Mouse (Mus musculus): ENCODE results near the gene Llgl1.

Gene Llgl1

DNA sequence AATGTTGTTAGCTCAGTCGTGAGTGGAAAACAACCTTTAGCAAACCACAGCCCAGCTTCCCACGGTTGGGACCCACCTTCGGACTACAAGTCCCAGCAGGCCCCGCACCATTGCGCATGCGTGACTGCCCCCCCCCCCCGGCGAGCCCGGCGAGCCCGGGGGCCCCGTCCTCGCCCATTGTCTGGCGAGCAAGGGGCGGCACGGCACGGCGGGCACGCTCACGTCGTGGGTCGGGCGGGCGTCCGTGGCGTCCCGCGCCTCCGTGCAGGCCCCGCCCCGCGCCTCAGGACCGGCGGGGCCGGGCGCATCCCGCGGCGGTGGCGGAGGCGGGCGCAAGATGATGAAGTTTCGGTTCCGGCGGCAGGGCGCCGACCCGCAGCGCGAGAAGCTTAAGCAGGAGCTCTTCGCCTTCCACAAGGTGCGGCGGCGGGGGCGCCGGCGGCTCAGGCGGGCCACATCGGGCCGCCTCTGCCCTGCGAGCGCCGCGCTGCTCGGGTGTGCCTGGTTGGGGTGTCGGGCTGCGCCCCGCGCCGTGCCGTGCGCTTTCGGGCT, at the start of gene Llgl1:
TSS of gene Llgl1 (plus strand) at position 200 of the 552 bp plus-strand sequence.
- DNase-seq (ENCODE audit: low spot score), result peak; percentile 88

DNA sequence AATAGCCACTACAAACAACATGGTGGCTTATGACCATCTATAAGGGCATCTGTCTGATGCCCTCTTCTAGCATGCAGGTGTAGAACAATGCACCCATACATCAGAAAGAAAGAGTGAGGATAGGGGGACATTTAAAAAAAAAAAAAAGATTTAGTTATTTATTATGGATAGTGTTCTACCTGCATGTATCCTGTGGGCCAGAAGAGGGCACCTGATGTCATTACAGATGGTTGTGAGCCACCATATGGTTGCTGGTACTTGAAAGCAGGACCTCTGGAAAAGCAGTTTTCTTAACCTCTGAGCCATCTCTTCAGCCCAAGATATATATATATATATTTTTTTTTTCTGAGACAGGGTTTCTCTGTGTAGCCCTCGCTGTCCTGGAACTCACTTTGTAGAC, 3.4 kb upstream of the Llgl1 start:
- no peak for DNase-seq (ENCODE audit: low spot score)

DNA sequence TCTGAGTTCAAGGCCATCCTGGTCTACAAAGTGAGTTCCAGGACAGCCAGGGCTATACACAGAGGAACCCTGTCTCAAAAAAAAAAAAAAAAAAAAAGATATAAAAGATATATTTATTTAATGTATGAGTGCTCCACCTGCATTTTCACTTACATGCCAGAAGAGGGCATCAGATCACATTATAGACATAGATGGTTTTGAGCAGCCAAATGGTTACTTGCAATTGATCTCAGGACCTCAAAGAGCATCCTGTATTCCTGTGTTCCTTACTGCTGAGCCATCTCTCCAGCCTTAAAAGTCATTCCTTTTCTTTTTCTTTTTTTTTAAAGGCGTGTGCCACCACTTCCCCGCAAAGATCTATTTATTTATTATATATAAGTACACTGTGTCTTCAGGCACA, 2.0 kb upstream of the Llgl1 start:
- DNase-seq (ENCODE audit: low spot score), result no peak

DNA sequence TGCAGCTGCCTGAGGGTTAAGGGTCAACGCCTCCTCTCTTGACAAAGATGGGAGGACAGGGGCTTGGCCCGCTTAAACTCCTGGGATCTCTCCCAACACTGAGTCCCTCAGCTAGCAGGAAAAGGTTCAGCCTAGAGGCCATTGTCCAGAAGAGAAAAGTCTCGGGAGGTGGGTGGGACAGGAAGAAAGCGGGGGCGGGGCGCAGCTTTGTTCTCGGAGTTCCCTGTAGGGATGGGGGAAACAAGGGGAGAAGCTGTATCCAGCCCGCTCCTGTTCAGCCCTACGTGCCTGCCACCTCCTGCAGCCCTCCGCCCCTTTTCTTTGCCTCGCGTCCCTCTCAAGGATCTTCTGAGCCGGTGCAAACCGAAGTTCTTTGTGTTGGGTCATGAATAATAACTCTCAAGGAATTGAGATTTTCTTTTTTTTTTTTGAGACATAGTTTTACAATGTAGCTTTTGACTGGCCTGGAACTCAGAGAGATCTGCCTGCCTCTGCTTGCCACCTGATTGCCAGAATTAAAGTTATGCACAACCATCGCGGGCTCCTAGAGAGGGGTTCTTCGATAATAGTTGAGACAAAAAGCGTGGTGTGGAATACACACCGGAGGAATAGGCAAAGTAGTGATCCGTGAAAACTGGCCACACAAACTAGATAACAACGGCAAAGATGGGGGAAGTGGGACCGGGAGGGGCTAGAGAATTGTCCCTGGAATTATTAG, 558 bp upstream of the Llgl1 start:
- peak; percentile 73 for DNase-seq (ENCODE audit: low spot score)

DNA sequence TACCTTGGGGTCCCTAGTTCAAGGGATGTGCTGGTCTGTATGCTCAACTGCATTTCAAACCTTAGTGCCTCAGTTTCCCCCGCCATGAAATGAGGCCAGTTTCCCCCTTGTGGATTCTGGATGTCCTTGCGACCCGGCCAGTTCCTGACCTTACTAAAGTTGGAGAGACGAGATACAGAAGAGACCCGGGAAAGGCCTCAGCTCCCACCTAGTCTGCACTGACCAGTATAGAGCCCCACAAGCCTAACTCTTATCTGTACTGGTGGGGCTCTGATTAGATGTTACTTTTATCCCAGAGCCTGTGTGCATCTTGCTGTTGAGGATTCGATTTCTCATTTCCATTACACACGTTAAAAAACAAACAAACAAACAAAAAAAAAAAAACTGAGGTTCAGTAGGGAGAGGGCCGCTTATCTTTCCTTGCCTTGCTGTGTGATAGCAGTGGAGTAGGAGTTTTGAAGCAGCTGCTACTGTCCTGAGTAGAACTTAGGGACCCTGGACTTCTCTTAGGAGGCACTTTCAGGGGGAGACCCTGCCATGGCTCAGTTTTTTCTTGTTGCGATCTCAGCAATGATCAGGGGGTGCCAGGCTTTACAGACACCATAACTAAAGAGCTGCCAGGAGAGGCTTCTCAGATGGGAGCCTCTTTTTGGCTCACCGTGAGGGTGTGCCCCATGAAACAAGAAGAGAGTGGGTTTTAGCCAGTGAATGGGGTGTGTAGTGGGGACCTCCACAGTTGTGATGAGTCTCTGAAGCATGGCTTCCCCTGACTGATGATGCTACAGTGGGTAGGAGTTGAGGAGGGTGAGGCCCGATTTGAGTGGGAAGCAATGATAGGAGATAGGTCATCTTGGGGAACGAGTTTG, 1.0 kb downstream of the Llgl1 start:
- no peak for DNase-seq (ENCODE audit: low spot score)

DNA sequence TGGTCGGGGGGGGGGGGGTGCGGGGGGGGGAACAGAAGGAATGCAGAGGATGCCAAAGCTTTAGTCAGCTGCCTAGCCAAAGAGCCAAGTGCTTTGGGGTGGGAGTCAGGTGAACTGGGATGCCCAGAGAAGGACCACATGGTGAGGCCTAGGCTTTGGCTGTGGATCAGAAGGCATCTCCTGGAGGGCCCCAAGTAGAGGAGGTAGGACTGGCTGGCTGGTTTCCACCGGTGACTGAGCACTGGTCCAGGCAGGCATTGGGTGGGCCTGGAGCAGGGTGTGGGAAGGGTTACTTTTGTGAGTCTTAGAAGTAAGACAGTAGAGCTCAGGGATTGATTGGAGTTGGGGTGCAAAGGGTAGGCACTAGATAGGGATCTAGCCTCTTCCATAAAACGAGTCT, 2.1 kb downstream of the Llgl1 start:
- peak; percentile 7 for DNase-seq (ENCODE audit: low spot score)

DNA sequence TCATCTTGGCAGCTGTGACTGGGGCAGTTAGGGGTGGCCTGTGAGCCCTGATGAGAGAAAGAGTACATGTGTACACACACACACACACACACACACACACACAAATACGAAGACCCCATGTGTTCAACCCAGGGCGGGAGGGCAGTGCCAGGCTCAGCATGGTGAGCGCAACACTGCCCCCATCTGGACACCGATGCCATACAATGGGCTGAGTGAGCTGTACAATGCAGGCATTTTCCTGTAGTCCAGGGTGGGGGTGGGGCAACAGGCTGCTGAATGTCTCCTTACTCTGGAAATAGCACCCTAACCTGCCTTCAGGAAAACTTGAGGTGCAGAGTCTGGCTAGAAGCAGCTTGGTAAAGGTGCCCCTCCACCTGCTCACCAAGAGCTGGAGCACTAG, 3.6 kb downstream of the Llgl1 start:
- peak; percentile 67 for DNase-seq (ENCODE audit: low spot score)

DNA sequence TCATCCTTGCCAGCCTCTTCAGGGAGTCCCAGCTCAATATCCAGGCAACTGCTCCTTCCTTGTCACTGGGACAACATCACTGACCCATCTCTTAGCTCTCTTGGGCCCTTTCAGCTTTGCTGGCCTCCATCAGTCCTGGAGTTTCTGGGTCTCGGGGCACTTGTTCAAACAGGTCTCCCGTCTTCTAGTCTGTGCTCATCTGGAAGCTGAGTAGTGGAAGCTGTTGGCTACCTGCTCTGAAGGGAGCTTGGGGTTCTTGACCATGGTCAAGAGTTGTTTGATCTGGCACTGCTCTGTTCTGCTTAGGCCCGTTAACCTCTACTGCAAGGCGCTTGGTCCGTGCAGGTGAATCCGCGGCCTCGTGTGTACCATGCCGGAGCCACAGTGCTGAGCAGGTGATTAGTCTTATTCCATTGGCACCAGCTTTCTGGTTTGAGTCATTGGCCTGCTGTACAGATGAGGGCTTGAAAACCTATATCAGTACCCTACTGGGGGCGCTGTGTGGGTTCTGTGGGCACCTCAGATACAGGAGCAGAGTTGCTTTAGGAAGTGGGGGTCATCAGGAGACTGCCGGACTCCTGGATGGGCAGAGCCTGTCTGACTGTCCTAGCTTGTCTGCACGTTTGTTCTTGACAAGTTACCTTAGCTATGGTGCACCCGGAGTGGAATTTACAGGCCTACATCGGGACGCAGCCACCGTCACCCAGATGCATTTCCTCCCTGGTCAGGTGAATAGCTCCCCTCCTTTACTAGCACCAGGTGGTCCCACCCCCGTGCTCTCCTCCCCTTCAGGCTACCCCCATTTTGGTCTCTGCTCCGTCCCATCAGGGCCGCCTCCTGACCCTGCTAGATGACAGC, 4.7 kb downstream of the Llgl1 start:
- DNase-seq (ENCODE audit: low spot score), result no peak

DNA sequence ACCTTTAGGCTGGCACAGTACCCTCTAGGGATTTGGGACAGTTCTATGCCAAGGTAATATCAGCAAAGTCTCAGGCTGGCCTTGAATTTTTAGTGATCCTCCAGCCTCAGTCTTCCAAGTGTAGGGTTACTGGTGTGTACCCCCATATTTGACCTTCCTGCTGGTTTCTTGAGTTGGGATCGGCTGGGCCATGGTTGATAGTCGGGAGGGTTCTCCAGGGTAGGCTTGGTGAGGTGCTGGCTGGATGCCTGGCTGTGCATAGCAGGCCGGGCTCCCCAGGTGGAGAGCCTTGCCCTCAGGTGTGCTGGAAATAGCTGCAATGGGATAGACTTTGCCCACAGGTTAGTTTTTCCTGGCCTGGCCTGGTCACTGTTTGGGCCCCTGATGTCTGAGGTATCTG, 5.7 kb downstream of the Llgl1 start:
- no peak for DNase-seq (ENCODE audit: low spot score)

DNA sequence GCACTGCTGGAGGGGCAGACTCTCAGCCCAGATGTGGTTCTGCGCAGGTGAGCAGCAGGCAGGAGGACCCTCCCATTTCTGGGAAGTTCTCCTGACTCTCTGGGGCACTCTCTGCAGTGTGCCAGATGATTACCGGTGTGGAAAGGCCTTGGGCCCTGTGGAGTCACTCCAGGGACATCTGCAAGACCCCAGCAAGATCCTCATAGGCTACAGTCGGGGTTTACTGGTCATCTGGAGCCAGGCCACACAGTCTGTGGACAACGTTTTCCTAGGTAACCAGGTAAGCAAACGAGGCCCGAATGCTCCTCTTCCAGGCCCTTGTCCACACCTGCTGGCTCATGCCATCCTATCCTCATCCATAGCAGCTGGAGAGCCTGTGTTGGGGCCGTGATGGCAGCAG, 6.6 kb downstream of the Llgl1 start:
- no peak for DNase-seq (ENCODE audit: low spot score)

DNA sequence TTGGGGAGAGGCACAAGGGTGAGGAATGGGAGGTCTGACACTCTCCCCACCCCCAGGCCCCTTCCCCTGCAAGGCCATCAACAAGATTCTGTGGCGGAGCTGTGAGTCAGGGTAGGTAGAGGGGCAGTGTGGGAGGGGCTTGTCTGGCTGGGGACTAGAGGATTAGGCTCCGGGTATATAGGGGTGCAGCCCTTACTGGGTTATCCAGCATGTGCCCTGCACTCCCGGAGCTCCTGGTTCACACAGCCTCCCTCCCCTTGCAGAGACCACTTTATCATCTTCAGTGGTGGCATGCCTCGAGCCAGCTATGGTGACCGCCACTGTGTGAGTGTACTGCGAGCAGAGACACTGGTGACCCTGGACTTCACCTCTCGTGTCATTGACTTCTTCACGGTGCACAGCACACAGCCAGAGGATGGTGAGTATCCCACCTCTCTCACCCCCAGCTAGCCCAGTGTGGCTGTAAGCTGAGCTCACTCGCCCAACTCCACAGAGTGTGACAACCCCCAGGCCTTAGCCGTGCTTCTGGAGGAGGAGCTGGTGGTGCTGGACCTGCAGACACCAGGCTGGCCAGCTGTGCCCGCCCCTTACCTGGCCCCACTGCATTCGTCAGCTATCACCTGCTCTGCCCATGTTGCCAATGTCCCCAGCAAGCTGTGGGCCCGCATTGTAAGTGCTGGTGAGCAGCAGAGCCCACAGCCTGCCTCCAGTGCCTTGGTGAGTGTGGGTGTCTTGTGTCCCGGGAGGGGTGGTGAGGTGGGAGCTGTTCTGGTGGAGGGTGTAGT, 7.4 kb downstream of the Llgl1 start:
- peak; percentile 5 for DNase-seq (ENCODE audit: low spot score)

DNA sequence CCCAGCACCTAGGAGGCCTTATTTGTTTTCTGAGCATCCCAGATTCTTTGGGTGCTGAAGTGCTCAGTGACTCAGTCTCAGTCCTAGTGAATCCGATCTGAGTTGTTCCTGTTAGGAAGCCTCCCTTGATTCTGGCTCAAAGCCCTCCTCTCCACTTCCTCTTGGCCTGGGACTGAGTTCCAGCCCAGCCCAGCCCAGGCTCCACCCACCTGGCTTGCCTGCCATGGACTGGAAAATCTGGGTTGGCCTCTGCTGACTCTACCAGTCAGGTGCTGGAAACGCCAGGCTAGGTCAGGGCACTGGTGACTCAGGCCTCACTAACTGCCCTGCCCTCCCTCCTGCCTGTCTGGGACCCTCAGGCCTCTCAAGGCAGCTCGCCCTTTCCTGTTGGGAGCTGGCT, 8.1 kb downstream of the Llgl1 start:
- peak; percentile 73 for DNase-seq (ENCODE audit: low spot score)

DNA sequence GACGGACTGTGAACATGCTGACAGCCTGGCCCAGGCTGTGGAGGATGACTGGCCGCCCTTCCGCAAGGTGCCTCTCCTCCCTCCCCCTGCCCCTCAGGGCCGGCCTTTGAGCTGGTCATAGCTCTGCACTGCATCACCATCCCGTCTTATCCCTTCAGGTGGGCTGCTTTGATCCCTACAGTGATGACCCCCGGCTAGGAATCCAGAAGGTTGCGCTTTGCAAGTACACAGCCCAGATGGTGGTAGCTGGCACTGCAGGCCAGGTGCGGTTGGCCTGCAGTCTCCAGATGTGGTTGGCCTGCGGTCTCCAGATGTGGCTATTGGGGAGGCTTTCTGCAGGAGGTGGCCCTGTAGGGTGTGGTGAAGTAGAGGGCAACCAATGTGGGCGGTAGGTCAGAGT, 9.1 kb downstream of the Llgl1 start:
- DNase-seq (ENCODE audit: low spot score), result peak; percentile 2

DNA sequence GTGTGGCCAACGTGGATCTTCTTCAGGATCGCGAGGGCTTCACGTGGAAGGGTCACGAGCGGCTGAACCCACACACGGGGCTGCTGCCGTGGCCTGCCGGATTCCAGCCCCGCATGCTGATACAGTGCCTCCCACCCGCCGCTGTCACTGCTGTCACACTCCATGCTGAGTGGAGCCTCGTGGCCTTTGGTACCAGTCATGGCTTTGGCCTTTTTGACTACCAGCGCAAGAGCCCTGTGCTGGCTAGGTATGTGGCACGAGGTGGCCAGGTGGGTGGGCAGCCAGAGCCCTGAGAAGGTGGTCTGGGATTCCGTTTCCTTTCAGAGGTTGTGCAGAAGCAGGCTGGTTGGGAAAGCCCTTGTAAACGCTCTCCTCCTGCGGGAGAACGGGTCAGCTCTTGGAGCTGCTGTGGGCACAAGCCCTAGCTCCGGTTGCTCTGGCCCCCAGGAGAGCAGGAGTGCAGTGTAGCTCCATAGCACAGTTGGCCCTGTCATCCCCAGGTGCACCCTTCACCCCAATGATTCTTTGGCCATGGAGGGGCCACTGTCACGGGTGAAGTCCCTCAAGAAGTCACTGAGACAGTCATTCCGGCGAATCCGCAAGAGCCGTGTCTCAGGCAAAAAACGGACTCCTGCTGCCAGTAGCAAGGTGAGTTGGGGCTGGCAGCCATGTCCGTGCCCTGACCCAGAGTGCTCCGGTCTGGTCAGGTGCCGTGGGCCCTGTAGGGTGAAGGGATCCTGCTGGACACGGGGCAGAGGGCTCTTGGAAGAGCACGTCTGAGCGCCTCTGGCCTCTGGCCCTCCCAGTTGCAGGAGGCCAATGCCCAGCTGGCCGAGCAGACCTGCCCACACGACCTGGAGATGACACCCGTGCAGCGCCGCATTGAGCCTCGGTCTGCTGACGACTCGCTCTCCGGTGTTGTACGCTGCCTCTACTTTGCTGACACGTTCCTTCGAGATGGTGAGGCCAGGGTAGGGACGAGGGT, 10.2 kb downstream of the Llgl1 start:
- DNase-seq (ENCODE audit: low spot score), result no peak

DNA sequence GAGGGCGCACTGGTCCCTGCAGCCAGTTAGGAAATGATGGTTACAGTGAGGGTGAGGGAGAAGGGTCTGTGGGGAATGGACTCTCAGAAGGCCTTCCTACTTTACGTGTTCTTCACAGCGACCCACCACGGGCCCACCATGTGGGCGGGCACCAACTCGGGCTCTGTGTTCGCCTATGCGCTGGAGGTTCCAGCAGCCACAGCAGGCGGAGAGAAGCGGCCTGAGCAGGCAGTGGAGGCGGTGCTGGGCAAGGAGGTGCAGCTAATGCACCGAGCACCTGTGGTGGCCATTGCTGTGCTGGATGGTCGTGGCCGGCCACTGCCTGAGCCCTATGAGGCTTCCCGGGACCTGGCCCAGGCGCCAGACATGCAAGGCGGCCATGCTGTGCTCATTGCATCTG, 11.7 kb downstream of the Llgl1 start:
- peak; percentile 4 for DNase-seq (ENCODE audit: low spot score)

DNA sequence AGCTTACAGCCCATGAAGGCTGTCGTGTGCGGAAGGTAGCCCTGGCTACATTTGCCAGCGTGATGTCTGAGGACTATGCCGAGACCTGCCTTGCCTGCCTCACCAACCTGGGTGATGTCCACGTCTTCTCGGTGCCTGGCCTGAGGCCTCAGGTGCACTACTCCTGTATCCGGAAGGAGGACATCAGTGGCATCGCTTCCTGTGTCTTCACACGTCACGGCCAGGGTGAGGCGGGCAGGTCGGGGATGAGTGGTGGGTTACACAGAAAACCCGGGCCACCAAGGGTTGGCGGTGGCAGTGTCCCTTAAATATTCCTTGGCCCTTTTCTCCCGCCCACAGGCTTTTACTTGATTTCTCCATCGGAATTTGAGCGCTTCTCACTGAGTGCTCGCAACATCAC, 12.5 kb downstream of the Llgl1 start:
- DNase-seq (ENCODE audit: low spot score), result no peak

DNA sequence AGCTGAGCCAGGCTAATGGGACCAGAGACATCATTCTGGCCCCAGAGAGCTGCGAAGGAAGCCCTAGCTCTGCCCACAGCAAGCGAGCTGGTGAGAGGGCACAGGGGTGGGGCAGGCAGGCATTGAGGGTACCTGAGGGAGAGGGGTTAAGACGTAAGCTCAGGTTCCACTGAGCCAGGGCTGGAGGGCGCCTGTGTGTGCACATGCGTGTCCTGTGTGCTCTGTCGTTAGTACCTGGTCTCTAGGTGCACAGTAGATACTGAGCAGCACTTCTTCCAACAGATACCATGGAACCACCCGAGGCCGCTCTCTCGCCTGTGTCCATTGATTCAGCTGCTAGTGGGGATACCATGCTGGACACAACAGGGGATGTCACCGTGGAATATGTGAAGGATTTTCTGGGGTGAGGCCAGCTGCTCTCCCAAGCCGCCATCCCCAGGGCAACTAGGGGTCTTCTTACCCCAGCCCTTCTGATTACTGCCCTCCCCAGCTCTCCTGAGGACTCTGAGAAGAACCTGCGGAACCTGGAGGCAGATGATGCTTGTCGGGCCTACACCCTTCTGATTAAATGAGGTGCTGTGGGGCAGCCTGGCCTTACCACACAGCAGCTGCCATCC, 13.2 kb downstream of the Llgl1 start:
- no peak for DNase-seq (ENCODE audit: low spot score)

DNA sequence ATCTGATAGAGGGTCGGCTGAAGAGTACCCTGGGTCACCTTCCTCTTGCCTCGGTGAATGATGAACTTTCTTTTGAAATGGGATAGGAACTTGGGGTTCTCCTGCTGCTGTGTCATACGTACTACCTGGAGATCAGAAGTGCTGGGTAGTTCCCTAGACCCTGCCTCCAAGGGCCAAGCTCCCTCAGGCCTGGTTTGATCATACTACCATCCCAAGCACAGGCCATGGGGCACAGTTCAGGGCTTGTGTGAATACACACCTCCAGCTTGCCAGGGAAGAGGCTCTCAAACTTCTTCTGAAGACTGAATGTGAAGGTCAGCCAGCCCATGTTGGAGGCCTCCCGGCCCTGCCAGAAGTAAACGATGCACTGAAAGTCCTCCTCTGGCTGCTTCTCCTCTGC, 16.3 kb downstream of the Llgl1 start:
- DNase-seq (ENCODE audit: low spot score), result no peak

DNA sequence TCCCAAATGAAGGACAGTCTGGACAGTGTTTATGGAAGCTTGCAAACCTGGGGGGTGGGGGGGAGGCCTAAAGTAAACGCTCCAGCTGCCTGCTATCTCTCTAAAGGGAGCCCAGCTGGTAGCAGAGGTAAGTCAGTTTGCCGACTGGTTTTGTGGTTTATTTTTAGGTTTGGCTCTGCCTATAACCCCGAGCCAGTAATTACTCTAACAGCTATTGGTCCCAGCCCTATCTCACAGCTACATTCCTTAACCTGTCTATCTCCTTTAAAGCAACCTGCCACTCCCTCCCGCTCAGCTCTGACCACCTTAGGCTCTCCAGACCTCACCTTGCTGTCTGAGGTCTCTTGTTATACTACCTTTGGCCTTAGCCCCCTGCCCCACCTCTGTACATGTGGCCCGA, 19.7 kb downstream of the Llgl1 start:
- no peak for DNase-seq (ENCODE audit: low spot score)
